Mouse (Mus musculus) CH12.LX (cell line): ENCODE measurements at regions not wholly inside any gene's neighbourhood (a gene's known extent, or its start where the extent isn't known, plus 50 kb on each side); places are given as distances from the start of the nearest gene placed in this dataset.

ENCODE experiments used
- DNase-seq: peaks from one replicate; pipeline ENCODE4 v3.0.0-alpha.2; 2013; ENCODE audit errors: extremely low read depth
- H3K27ac ChIP-seq: 2 replicates; pipeline ENCODE4 v1.5.1; 2012; ENCODE audit warnings: low read depth, mild to moderate bottlenecking, control low read depth, moderate library complexity; ENCODE audit not compliant: insufficient read depth
- H3K27me3 ChIP-seq: replicated peaks from 2 replicates; pipeline ENCODE3; 2012; ENCODE audit warnings: inconsistent platforms
- H3K36me3 ChIP-seq, 2 experiments: replicated peaks in 1 of 2; 2 replicates each; pipeline versions ENCODE3 to v1.6.1; 2012; ENCODE audit warnings: inconsistent platforms in 1 of 2, low read length in 1 of 2, mild to moderate bottlenecking in 1 of 2, mixed read lengths in 1 of 2, moderate library complexity in 1 of 2; ENCODE audit not compliant: control insufficient read depth in 1 of 2, insufficient read depth in 1 of 2
- H3K4me1 ChIP-seq, 2 experiments: 2 replicates each; pipeline ENCODE4 v1.6.1; 2012; ENCODE audit warnings: inconsistent platforms in 1 of 2, moderate library complexity in 1 of 2; ENCODE audit not compliant: insufficient read depth in 2 of 2, control insufficient read depth in 1 of 2
- H3K4me2 ChIP-seq: 2 replicates; pipeline ENCODE4 v1.6.1; 2012; ENCODE audit warnings: low read depth, mild to moderate bottlenecking, control low read depth; ENCODE audit not compliant: poor library complexity, insufficient read depth, severe bottlenecking
- H3K4me3 ChIP-seq, 3 experiments: fragments of 150-350 bp in 1 of 3; sonication (generic) in 1 of 3; replicated peaks in 1 of 3; 2 replicates each; pipeline versions ENCODE3 to v1.5.1; 2011 to 2012; ENCODE audit warnings: low read depth in 2 of 3, low read length in 2 of 3, mild to moderate bottlenecking in 2 of 3, moderate library complexity in 2 of 3, control low read depth in 1 of 3, improper control_type of control experiment in 1 of 3, inconsistent platforms in 1 of 3, mixed read lengths in 1 of 3; ENCODE audit not compliant: poor library complexity in 1 of 3
- H3K79me2 ChIP-seq: replicated peaks from 2 replicates; pipeline ENCODE4 v1.6.1; 2012; ENCODE audit warnings: mild to moderate bottlenecking, moderate library complexity; ENCODE audit not compliant: control insufficient read depth, poor library complexity, insufficient read depth, severe bottlenecking; ENCODE audit errors: extremely low read depth
- H3K9ac ChIP-seq: 2 replicates; pipeline ENCODE4 v1.6.1; 2012; ENCODE audit warnings: low read depth, mild to moderate bottlenecking, control low read depth, moderate library complexity; ENCODE audit not compliant: insufficient read depth
- H3K9me3 ChIP-seq: replicated peaks from 2 replicates; pipeline ENCODE3; 2012; ENCODE audit warnings: low read length, inconsistent platforms, mixed read lengths
- BHLHE40 ChIP-seq: IDR thresholded peaks from 2 replicates; pipeline ENCODE4 v1.6.1; 2011; ENCODE audit warnings: mild to moderate bottlenecking, low read depth, low read length, improper control_type of control experiment
- CHD1 ChIP-seq: IDR thresholded peaks from 2 replicates; pipeline ENCODE4 v1.6.1; 2012; ENCODE audit warnings: low read depth, low read length, improper control_type of control experiment, inconsistent platforms
- CHD2 ChIP-seq: IDR thresholded peaks from 2 replicates; pipeline ENCODE4 v1.6.1; 2011; ENCODE audit warnings: low read length, improper control_type of control experiment
- CTCF ChIP-seq, 2 experiments: IDR thresholded peaks in 1 of 2; conservative IDR thresholded peaks in 1 of 2; 2 replicates each; pipeline ENCODE4 v1.5.1; 2011 to 2012; ENCODE audit warnings: low read depth in 2 of 2, low read length in 2 of 2, improper control_type of control experiment in 1 of 2, inconsistent platforms in 1 of 2, mild to moderate bottlenecking in 1 of 2, moderate library complexity in 1 of 2
- E2F4 ChIP-seq: IDR thresholded peaks from 2 replicates; pipeline ENCODE4 v1.6.1; 2011; ENCODE audit warnings: low read depth, low read length, improper control_type of control experiment; ENCODE audit not compliant: insufficient replicate concordance
- EP300 ChIP-seq: IDR thresholded peaks from 2 replicates; pipeline ENCODE4 v1.6.1; 2011; ENCODE audit warnings: low read length, improper control_type of control experiment
- ETS1 ChIP-seq: conservative IDR thresholded peaks from 2 replicates; pipeline ENCODE4 v1.6.1; 2012; ENCODE audit warnings: low read depth, mild to moderate bottlenecking, inconsistent platforms, low read length, improper control_type of control experiment, moderate library complexity
- GABPA ChIP-seq: IDR thresholded peaks from 2 replicates; pipeline ENCODE4 v1.6.1; 2012; ENCODE audit warnings: low read depth, low read length, improper control_type of control experiment, inconsistent platforms; ENCODE audit not compliant: insufficient replicate concordance
- HCFC1 ChIP-seq: IDR thresholded peaks from 2 replicates; pipeline ENCODE4 v1.6.1; 2012; ENCODE audit warnings: low read depth, mild to moderate bottlenecking, inconsistent platforms, low read length, improper control_type of control experiment
- JUN ChIP-seq: IDR thresholded peaks from 2 replicates; pipeline ENCODE4 v1.6.1; 2011; ENCODE audit warnings: low read depth, mild to moderate bottlenecking, low read length, improper control_type of control experiment, moderate library complexity; ENCODE audit not compliant: insufficient read depth
- JUND ChIP-seq: conservative IDR thresholded peaks from 2 replicates; pipeline ENCODE4 v1.6.1; 2011; ENCODE audit warnings: low read depth, low read length, improper control_type of control experiment
- MAFK ChIP-seq: IDR thresholded peaks from 2 replicates; pipeline ENCODE4 v1.6.1; 2011; ENCODE audit warnings: low read length, improper control_type of control experiment; ENCODE audit not compliant: insufficient replicate concordance
- MAZ ChIP-seq: IDR thresholded peaks from 2 replicates; pipeline ENCODE4 v1.6.1; 2012; ENCODE audit warnings: low read depth, mild to moderate bottlenecking, inconsistent platforms, low read length, improper control_type of control experiment, moderate library complexity
- MXI1 ChIP-seq: IDR thresholded peaks from 2 replicates; pipeline ENCODE4 v1.6.1; 2011; ENCODE audit warnings: mild to moderate bottlenecking, low read depth, low read length, improper control_type of control experiment
- MYC ChIP-seq: IDR thresholded peaks from 2 replicates; pipeline ENCODE4 v1.6.1; 2011; ENCODE audit warnings: low read depth, mild to moderate bottlenecking, improper control_type of control experiment, low read length
- PAX5 ChIP-seq: IDR thresholded peaks from 2 replicates; pipeline ENCODE4 v1.6.1; 2012; ENCODE audit warnings: low read length, inconsistent platforms, mixed read lengths
- POLR2AphosphoS2 ChIP-seq: IDR thresholded peaks from 2 replicates; pipeline ENCODE4 v1.6.1; 2011; ENCODE audit warnings: low read depth, low read length, improper control_type of control experiment
- RAD21 ChIP-seq: IDR thresholded peaks from 2 replicates; pipeline ENCODE4 v1.6.1; 2011; ENCODE audit warnings: low read depth, mild to moderate bottlenecking, low read length, improper control_type of control experiment, moderate library complexity
- SMC3 ChIP-seq: IDR thresholded peaks from 2 replicates; pipeline ENCODE4 v1.6.1; 2011; ENCODE audit warnings: low read depth, low read length, improper control_type of control experiment
- TBP ChIP-seq: conservative IDR thresholded peaks from 2 replicates; pipeline ENCODE4 v1.6.1; 2011; ENCODE audit warnings: low read depth, low read length, improper control_type of control experiment
- TCF12 ChIP-seq: IDR thresholded peaks from 2 replicates; pipeline ENCODE4 v1.6.1; 2014; ENCODE audit warnings: low read depth, mild to moderate bottlenecking, inconsistent platforms, low read length, improper control_type of control experiment
- UBTF ChIP-seq: IDR thresholded peaks from 2 replicates; pipeline ENCODE4 v1.6.1; 2012; ENCODE audit warnings: low read depth, mild to moderate bottlenecking, inconsistent platforms, low read length, improper control_type of control experiment, moderate library complexity
- USF1 ChIP-seq: IDR thresholded peaks from 2 replicates; pipeline ENCODE4 v1.6.1; 2014; ENCODE audit warnings: low read depth, mild to moderate bottlenecking, inconsistent platforms, low read length, improper control_type of control experiment
- ZC3H11A ChIP-seq: IDR thresholded peaks from 2 replicates; pipeline ENCODE4 v1.6.1; 2012; ENCODE audit warnings: low read depth, mild to moderate bottlenecking, inconsistent platforms, low read length, improper control_type of control experiment
- ZKSCAN1 ChIP-seq: IDR thresholded peaks from 2 replicates; pipeline ENCODE4 v1.6.1; 2012; ENCODE audit warnings: low read depth, inconsistent platforms, low read length, improper control_type of control experiment, borderline replicate concordance
- ZNF384 ChIP-seq: IDR thresholded peaks from 2 replicates; pipeline ENCODE4 v1.6.1; 2012; ENCODE audit warnings: low read depth, low read length, improper control_type of control experiment, inconsistent platforms
- dilution Hi-C: fragments of 300-500 bp; cut with MboI; formaldehyde crosslinking; loops from 2 replicates; pipeline ENCODE4 v1.14.3; 2020; ENCODE audit warnings: low sequenced_read_pairs; ENCODE audit not compliant: extremely low pct_unique_long_range_greater_than_20kb, extremely low pct_ligation_motif_present
- in situ Hi-C: fragments of 300-500 bp; cut with MboI; formaldehyde crosslinking; loops from 3 replicates; pipeline ENCODE4 v1.14.3; 2019; ENCODE audit warnings: low sequenced_read_pairs, low pct_ligation_motif_present, low pct_unique_long_range_greater_than_20kb, mixed read lengths

GRCm38 (mm10) chr15:88473221-88473620 lies 126.9 kb upstream of the Zdhhc25 start:
- no peak for DNase-seq
- Histone ChIP-seq H3K9ac (no peak overlapping the region), H3K36me3 (no peaks in the 10 kb centered on the region), H3K27ac (no peak overlapping the region), H3K9me3 (no peaks in the 10 kb centered on the region), H3K4me3 (no peak overlapping the region), H3K27me3 (peaks cover 8% of the 10 kb centered on the region), H3K79me2 (no peaks in the 10 kb centered on the region), H3K4me1 (0 out of 4 replicates have a peak, but pooled peaks cover 0 to 4% of the 10 kb centered on the region in 2 experiments), H3K4me2 (no peak overlapping the region)
- dilution Hi-C loops (no loop called here), in situ Hi-C loops (no loop called here)
- TF ChIP-seq JUND (no peak), SMC3 (no peak), EP300 (no peak), GABPA (no peak), HCFC1 (no peak), CHD2 (no peak), TCF12 (no peak), MYC (no peak), ZKSCAN1 (no peak), CTCF (conservative IDR thresholded peaks at IDR 0.05 in 1 of 2, IDR thresholded peaks at IDR 0.05 in 1 of 2; ENCODE audit: low read depth in 2 of 2, low read length in 2 of 2) (no peak), ZNF384 (no peak), MXI1 (no peak), UBTF (no peak)

GRCm38 (mm10) chr15:88483471-88483870 lies 116.6 kb upstream of the Zdhhc25 start:
- Histone ChIP-seq H3K4me2 (no peak overlapping the region), H3K9ac (no peak overlapping the region), H3K4me1 (no peaks in the 10 kb centered on the region), H3K36me3 (no peaks in the 10 kb centered on the region), H3K79me2 (no peaks in the 10 kb centered on the region), H3K27me3 (no peaks in the 10 kb centered on the region), H3K27ac (no peak overlapping the region), H3K9me3 (peaks cover 3% of the 10 kb centered on the region), H3K4me3 (no peak overlapping the region)
- dilution Hi-C loops: no loop called here
- TF ChIP-seq BHLHE40 (no peak), UBTF (no peak), CHD2 (no peak), E2F4 (no peak), CHD1 (no peak), MAFK (no peak), USF1 (no peak), CTCF (conservative IDR thresholded peaks at IDR 0.05 in 1 of 2, IDR thresholded peaks at IDR 0.05 in 1 of 2; ENCODE audit: low read depth in 2 of 2, low read length in 2 of 2) (no peak), JUN (no peak), ZC3H11A (no peak), MXI1 (no peak), RAD21 (no peak), MAZ (no peak), MYC (no peak), TBP (no peak), POLR2AphosphoS2 (no peak), PAX5 (no peak), ETS1 (no peak), EP300 (no peak)
- in situ Hi-C loops: no loop called here
- no peak for DNase-seq
